Mouse (Mus musculus) lung, adult 2 months (tissue): ENCODE measurements around the gene Scp2.

Experiments
- CTCF ChIP-seq: fragments of 200-500 bp; IDR thresholded peaks from 2 replicates; pipeline ENCODE4 v1.5.1; 2011; ENCODE audit warnings: mild to moderate bottlenecking, low read length, control low read depth; ENCODE audit not compliant: insufficient read depth
- POLR2A ChIP-seq: fragments of 200-500 bp; IDR thresholded peaks from 2 replicates; pipeline ENCODE4 v1.6.1; 2011; ENCODE audit warnings: low read depth, mild to moderate bottlenecking, control low read depth, low read length, borderline replicate concordance; ENCODE audit errors: extremely low read depth

DNA sequence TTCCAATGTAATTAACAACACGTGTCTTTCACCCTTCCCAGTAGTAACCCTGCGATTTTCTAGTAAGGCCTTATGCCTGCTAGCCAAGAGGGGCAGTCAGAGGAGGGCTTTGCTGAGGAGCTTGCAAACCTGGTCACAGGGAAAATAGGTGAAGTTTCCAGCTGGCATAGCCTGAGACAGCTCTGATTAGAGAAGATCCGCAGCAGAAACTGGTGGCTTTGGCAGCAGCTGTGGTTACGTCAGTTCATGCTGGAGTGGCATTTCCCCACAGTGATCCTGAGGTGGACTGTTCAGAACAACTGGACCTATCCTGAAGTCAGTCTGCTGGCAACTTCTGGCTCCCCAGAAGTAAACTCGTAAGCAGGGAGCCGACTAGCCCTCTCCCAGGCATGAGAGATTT lies 23.3 kb upstream of the Scp2 start:
- TF ChIP-seq CTCF (no peak), POLR2A (no peak)
